Mouse (Mus musculus) kidney, postnatal 36 days (tissue): ENCODE results near the gene Cep128.
A peak's percentile ranks its signal among the peaks of the same experiment; 100 is the strongest.

Experiments used
- DNase-seq, 2 experiments: peaks; one replicate each; pipeline ENCODE4 v3.0.0; 2021 to 2022; ENCODE audit warnings: mixed read lengths in 2 of 2

Gene Cep128

DNA sequence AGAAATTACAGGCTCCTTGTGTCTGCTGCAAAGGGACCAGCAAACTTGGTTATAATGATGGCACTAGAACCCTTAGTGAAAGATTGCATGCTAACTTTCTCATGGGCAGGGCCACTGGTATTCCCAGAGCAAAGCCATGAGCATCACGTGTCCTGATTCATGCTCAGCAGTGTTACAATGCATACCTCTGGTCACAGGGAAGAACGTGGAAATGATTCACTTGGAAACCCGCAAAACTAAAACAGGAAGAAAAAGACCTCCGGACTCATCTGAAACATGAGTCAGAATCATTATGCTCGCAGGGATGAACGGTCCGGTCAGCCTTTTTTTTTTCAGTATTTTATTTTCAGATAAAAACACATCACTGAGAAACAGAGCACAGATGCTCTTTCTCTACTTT is 78.4 kb downstream of the Cep128 start:
- no peak for DNase-seq

DNA sequence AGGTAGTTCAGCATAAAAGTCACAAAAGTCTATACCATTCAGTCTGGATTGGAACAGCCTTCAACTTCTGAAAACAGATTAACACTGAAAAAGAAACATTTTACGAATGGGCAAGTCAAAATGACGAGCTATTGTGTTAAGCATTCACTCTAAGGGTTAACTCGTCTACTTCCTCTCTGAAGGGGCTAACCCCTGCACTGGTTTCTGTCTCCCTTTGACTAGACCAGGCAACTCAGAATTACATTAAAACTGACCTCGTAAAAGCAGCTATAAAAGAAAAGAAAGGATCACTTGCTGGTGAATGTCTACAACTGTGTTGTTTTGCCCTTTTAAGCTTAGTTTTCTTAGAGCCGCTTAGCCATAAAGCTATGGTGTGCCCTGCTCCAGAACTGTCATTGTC is 79.2 kb downstream of the Cep128 start:
- no peak for DNase-seq

DNA sequence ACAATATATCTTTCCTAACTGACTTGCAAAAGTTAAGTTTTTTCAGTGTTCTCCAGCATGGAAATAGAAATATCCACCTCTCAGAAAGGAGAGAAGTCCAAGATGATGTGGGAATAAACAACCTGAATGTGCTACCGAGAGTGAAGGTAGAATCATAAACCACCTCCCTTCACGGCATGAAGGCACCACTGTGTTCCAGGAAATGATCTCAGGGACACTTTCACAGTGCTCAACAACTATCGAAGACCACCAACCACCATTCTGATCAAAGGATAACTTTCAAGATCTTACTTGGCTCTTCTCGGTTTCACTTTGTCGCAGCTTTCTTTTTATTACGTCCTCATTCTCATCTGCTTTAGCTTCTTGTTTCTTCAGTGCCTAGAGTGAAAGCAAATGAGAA is 85.5 kb downstream of the Cep128 start:
- DNase-seq, result no peak

DNA sequence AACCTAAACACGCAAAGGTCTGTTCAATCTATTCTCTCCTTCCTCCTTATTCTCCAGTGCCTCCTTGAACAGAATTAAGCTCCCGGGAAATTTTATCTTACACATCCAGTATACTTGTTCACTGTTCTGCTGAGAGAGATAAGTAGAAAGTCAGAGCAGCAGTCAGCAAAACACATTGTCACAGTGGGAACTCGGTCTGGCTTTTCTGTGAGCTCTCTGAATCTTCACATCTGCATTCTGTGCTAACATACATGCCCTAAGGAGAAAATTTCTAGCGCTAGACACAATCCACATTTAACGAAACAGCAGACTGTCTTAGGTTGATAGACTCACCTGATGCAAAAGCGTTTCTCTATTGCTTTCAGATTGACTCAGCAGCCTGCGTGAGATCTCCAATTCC is 88.3 kb downstream of the Cep128 start:
- no peak for DNase-seq

- no peak for DNase-seq
Observed at GRCm38 (mm10) chr12:91295436-91295835, 88.8 kb downstream of the Cep128 start.

DNA sequence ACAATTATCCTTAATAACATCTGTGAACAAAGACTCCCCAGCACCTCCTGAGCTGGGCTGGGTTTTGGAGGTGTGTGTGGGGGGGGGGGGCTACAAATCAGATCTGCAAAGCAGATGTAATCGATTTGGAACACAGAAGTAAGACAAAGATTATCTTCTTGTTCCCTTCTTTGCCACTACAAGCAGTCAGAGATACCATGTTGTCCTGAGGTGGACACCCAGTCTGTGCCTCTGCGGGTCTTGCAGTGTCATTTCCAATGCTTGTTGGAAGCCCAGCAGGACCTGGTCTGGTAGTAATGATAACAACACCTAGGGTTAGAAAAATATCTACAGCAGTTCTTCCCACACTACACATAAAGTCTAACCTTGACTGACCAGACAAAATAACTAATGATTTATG is 110.3 kb downstream of the Cep128 start:
- no peak for DNase-seq

DNA sequence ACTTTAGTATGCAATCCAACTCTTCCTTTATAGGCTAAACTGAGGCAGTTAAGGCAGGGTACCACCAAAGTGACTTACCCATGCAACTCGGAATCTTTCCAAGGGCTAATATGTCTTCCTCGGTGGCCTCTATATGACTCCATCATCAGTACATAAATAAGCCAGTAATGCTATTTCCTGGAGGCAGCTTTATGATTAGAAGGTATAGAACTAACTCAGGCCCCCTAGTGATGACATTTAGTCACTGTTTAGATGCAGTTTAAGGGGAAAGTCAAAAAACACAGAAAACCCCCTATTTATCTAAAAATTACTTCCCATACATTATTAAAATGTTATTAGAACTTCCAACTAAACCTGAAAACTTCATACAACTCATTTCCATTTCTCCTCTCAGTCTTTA is 114.6 kb downstream of the Cep128 start:
- DNase-seq, result no peak

- DNase-seq, result no peak
Observed at GRCm38 (mm10) chr12:91268974-91269373, 115.2 kb downstream of the Cep128 start.

GRCm38 (mm10) chr12:91266014-91266413 is 118.2 kb downstream of the Cep128 start:
- DNase-seq, result no peak

DNA sequence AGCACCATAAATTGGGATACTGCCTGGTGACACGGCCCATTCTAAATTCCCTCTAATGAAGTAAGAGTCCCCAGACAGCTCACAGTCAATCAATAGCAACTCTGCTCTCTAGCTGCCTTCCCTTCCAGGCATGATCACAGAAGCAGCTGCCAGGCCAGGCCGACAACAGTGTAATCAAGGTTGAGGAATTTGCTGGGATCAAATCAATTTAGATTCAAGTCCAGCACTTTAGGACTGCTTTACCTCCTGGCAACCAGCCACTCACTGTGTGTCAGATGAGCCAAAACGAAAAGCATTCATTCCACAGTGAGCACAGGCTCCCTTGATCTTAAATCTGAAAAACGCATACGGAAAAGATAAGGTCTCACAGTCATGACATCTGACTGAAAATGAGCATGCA is 118.7 kb downstream of the Cep128 start:
- DNase-seq, result no peak

DNA sequence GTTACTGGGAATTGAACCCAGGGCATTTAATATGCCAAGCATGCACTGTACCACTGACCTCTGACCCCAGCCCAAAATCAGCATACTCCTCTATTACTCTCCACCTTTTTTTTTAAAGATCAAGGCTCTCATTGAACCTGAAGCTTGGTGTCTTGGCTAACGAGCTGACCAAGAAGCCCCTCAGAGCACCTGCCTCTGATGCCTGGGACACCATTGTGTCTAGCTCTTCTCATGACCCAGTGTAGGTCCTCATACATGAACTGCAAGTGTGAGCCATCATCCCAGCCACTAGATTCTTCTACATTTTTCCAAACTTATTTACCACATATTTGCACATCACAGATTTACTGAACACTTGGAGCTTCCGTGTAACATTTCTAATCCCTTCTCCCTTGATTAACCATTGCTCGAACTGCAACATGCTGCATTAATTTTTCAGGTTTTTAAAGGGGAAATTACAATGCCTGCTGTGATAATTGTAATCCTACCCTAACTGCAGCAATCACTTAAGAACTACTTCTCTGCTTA is 119.3 kb downstream of the Cep128 start:
- no peak for DNase-seq

DNA sequence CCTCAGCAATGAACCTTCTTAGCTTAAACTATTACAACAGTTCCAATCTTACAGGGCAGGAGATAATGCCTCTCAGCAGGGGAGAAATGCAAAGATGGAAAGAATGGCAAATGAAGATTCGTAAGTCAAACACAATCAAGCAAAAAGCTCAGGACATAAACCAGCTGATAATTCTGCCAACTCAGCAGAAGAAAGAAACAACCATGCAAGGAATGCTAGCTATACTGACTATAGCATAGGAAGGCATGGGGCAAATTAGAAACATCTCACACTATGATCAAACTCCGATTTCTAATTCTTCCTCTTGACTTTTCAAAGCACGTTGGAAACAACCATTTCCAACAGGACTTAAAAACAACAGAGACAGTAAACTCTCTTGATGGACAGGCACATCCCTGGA is 120.5 kb downstream of the Cep128 start:
- no peak for DNase-seq

GRCm38 (mm10) chr12:91262801-91263200 is 121.4 kb downstream of the Cep128 start:
- DNase-seq, result no peak

DNA sequence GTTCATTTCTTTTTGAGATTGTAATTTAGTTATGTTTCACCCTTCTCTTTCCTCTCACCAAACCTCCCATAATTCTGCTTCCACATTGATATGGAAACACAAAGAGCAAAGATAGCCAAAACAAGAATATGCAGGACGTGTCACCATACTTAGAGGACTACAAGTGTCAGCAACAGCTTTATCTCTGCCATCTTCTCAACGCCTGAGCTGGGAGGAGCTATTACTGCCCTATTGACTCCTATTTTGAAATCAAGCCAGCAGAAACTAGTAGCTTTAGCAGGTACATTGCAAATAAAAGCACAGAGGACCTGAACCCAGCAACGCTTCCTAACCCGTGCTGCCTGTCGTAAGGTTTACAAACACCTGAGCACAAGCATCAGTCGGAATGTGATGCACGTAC is 127.9 kb downstream of the Cep128 start:
- no peak for DNase-seq

- DNase-seq, result no peak
Observed at GRCm38 (mm10) chr12:91254831-91255230, 129.4 kb downstream of the Cep128 start.

GRCm38 (mm10) chr12:91220609-91221008 is 163.6 kb downstream of the Cep128 start:
- DNase-seq, result no peak

- DNase-seq, result no peak
Observed at GRCm38 (mm10) chr12:91205550-91205949, 178.7 kb downstream of the Cep128 start.

GRCm38 (mm10) chr12:91204330-91204729 is 179.9 kb downstream of the Cep128 start:
- DNase-seq, result no peak

- DNase-seq, result no peak
Observed at GRCm38 (mm10) chr12:91202496-91202895, 181.7 kb downstream of the Cep128 start.

GRCm38 (mm10) chr12:91189111-91189510 is 195.1 kb downstream of the Cep128 start:
- no peak for DNase-seq

GRCm38 (mm10) chr12:91185564-91185963 is 198.6 kb downstream of the Cep128 start:
- DNase-seq, result no peak

- DNase-seq, result peak; percentile 6 to 9
Observed at GRCm38 (mm10) chr12:91184616-91185015, 199.6 kb downstream of the Cep128 start.

DNA sequence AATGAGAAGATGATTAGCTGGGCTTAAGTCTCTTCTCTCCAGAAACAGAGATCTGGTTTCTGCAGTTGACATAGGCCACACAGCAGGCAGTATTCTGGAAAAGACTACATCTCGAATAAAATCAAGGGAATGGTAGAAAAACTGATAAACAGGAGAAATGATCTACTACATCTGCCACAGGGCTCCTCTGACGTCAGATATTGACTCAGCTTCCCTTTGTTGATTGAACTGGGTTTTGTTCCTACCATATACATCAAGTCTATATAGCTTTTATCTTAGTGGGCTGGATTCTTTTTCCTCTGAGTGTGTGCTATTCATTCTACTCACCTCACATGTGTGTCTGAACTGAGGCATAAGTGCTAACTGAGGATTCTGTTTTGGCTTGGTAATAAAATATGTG is 200.3 kb downstream of the Cep128 start:
- no peak for DNase-seq

- no peak for DNase-seq
Observed at GRCm38 (mm10) chr12:91183304-91183855, 200.8 kb downstream of the Cep128 start.

GRCm38 (mm10) chr12:91176808-91177526 is 207.2 kb downstream of the Cep128 start:
- DNase-seq, result no peak
